Mouse (Mus musculus) MEL (cell line): Measurements from ENCODE around the gene Nrxn2. TPM values are rescaled to one million over a fixed set of nuclear protein-coding genes. Genes with fewer than 3 reads are reported as not detected.
A peak's percentile ranks its signal among the peaks of the same experiment; 100 is the strongest.

Source experiments
- DNase-seq: peaks from one replicate; pipeline ENCODE4 v3.0.0; 2011; ENCODE audit warnings: low read depth, low spot score
- H3K27ac ChIP-seq: 2 replicates; pipeline ENCODE4 v1.5.1; 2012; ENCODE audit warnings: low read depth, mild to moderate bottlenecking, control low read depth, low read length, moderate library complexity; ENCODE audit not compliant: control insufficient read depth
- H3K27me3 ChIP-seq, 2 experiments: fragments of 150-350 bp in 1 of 2; sonication (generic) in 1 of 2; 2 replicates each; pipeline ENCODE4 v1.6.1; 2012; ENCODE audit warnings: low read length in 2 of 2, mild to moderate bottlenecking in 2 of 2, improper control_type of control experiment in 1 of 2, moderate library complexity in 1 of 2; ENCODE audit not compliant: insufficient read depth in 2 of 2, control insufficient read depth in 1 of 2
- H3K36me3 ChIP-seq, 2 experiments: 2 replicates each; pipeline ENCODE4 v1.6.1; 2012 to 2014; ENCODE audit warnings: low read length in 2 of 2, improper control_type of control experiment in 1 of 2, inconsistent platforms in 1 of 2, mild to moderate bottlenecking in 1 of 2; ENCODE audit not compliant: insufficient read depth in 2 of 2, control insufficient read depth in 1 of 2
- H3K4me1 ChIP-seq, 2 experiments: fragments of 150-350 bp in 1 of 2; sonication (generic) in 1 of 2; 2 replicates each; pipeline ENCODE4 v1.6.1; 2012; ENCODE audit warnings: low read length in 2 of 2, improper control_type of control experiment in 1 of 2, mild to moderate bottlenecking in 1 of 2; ENCODE audit not compliant: insufficient read depth in 2 of 2, control insufficient read depth in 1 of 2
- H3K4me3 ChIP-seq, 2 experiments: fragments of 150-350 bp in 1 of 2; sonication (generic) in 1 of 2; 2 replicates each; pipeline ENCODE4 v1.5.1; 2012; ENCODE audit warnings: low read depth in 2 of 2, low read length in 2 of 2, mild to moderate bottlenecking in 2 of 2, moderate library complexity in 2 of 2, control low read depth in 1 of 2, improper control_type of control experiment in 1 of 2; ENCODE audit not compliant: control insufficient read depth in 1 of 2, insufficient read depth in 1 of 2
- H3K79me2 ChIP-seq: 2 replicates; pipeline ENCODE4 v1.6.1; 2012; ENCODE audit warnings: mild to moderate bottlenecking, low read length, moderate library complexity; ENCODE audit not compliant: control insufficient read depth, poor library complexity, insufficient read depth
- H3K9ac ChIP-seq: 2 replicates; pipeline ENCODE4 v1.6.1; 2012; ENCODE audit warnings: low read depth, mild to moderate bottlenecking, control low read depth, low read length, moderate library complexity; ENCODE audit not compliant: control insufficient read depth, poor library complexity, severe bottlenecking
- H3K9me3 ChIP-seq: fragments of 150-350 bp; sonication (generic); replicated peaks from 2 replicates; pipeline ENCODE4 v1.6.1; 2012; ENCODE audit warnings: mild to moderate bottlenecking, low read length, improper control_type of control experiment, moderate library complexity; ENCODE audit not compliant: insufficient read depth
- BHLHE40 ChIP-seq: IDR thresholded peaks from 2 replicates; pipeline ENCODE4 v1.6.1; 2012; ENCODE audit warnings: low read depth, mild to moderate bottlenecking, inconsistent platforms, low read length, improper control_type of control experiment, borderline replicate concordance
- CHD1 ChIP-seq: IDR thresholded peaks from 2 replicates; pipeline ENCODE4 v1.6.1; 2012; ENCODE audit warnings: low read depth, mild to moderate bottlenecking, inconsistent platforms, low read length, improper control_type of control experiment
- CHD2 ChIP-seq: IDR thresholded peaks from 2 replicates; pipeline ENCODE4 v1.6.1; 2011; ENCODE audit warnings: low read length, improper control_type of control experiment
- CTCF ChIP-seq, 3 experiments: IDR thresholded peaks in 2 of 3; conservative IDR thresholded peaks in 1 of 3; 2 replicates each; pipeline ENCODE4 v1.5.1; 2011 to 2012; ENCODE audit warnings: low read length in 3 of 3, low read depth in 2 of 3, mild to moderate bottlenecking in 2 of 3, improper control_type of control experiment in 1 of 3, inconsistent platforms in 1 of 3, mixed read lengths in 1 of 3, moderate library complexity in 1 of 3; ENCODE audit not compliant: control insufficient read depth in 1 of 3, insufficient read depth in 1 of 3, poor library complexity in 1 of 3, severe bottlenecking in 1 of 3
- E2F4 ChIP-seq: IDR thresholded peaks from 2 replicates; pipeline ENCODE4 v1.6.1; 2011; ENCODE audit warnings: low read depth, low read length, improper control_type of control experiment, borderline replicate concordance
- ELF1 ChIP-seq: IDR thresholded peaks from 2 replicates; pipeline ENCODE4 v1.6.1; 2014; ENCODE audit warnings: low read depth, mild to moderate bottlenecking, inconsistent platforms, low read length, improper control_type of control experiment, moderate library complexity
- EP300 ChIP-seq, 2 experiments: IDR thresholded peaks; 2 replicates each; pipeline ENCODE4 v1.6.1; 2011; ENCODE audit warnings: improper control_type of control experiment in 2 of 2, low read length in 2 of 2, low read depth in 1 of 2, mild to moderate bottlenecking in 1 of 2
- ETS1 ChIP-seq: IDR thresholded peaks from 2 replicates; pipeline ENCODE4 v1.6.1; 2012; ENCODE audit warnings: low read depth, mild to moderate bottlenecking, inconsistent platforms, low read length, improper control_type of control experiment, moderate library complexity
- GABPA ChIP-seq: IDR thresholded peaks from 2 replicates; pipeline ENCODE4 v1.6.1; 2012; ENCODE audit warnings: low read depth, mild to moderate bottlenecking, inconsistent platforms, low read length, improper control_type of control experiment, moderate library complexity
- GATA1 ChIP-seq: IDR thresholded peaks from 2 replicates; pipeline ENCODE4 v1.6.1; 2011; ENCODE audit warnings: low read depth, low read length, improper control_type of control experiment
- HCFC1 ChIP-seq: IDR thresholded peaks from 2 replicates; pipeline ENCODE4 v1.6.1; 2012; ENCODE audit warnings: low read depth, mild to moderate bottlenecking, inconsistent platforms, low read length, improper control_type of control experiment, moderate library complexity
- JUND ChIP-seq: IDR thresholded peaks from 2 replicates; pipeline ENCODE4 v1.6.1; 2011; ENCODE audit warnings: low read depth, mild to moderate bottlenecking, improper control_type of control experiment, low read length
- KAT2A ChIP-seq: conservative IDR thresholded peaks from 2 replicates; pipeline ENCODE4 v1.6.1; 2012; ENCODE audit warnings: low read depth, low read length, improper control_type of control experiment, inconsistent platforms
- MAX ChIP-seq: IDR thresholded peaks from 2 replicates; pipeline ENCODE4 v1.6.1; 2011; ENCODE audit warnings: low read length, improper control_type of control experiment
- MAZ ChIP-seq: IDR thresholded peaks from 2 replicates; pipeline ENCODE4 v1.6.1; 2012; ENCODE audit warnings: low read depth, mild to moderate bottlenecking, inconsistent platforms, low read length, improper control_type of control experiment
- MEF2A ChIP-seq: IDR thresholded peaks from 2 replicates; pipeline ENCODE4 v1.6.1; 2014; ENCODE audit warnings: low read depth, mild to moderate bottlenecking, inconsistent platforms, low read length, improper control_type of control experiment; ENCODE audit not compliant: poor library complexity, insufficient replicate concordance, severe bottlenecking; ENCODE audit errors: extremely low read depth
- MXI1 ChIP-seq: IDR thresholded peaks from 2 replicates; pipeline ENCODE4 v1.6.1; 2011; ENCODE audit warnings: mild to moderate bottlenecking, low read depth, low read length, improper control_type of control experiment
- MYB ChIP-seq: IDR thresholded peaks from 2 replicates; pipeline ENCODE4 v1.6.1; 2011; ENCODE audit warnings: mild to moderate bottlenecking, low read depth, low read length, improper control_type of control experiment
- MYC ChIP-seq: IDR thresholded peaks from 2 replicates; pipeline ENCODE4 v1.6.1; 2011; ENCODE audit warnings: low read depth, mild to moderate bottlenecking, low read length, improper control_type of control experiment, moderate library complexity
- NRF1 ChIP-seq: IDR thresholded peaks from 2 replicates; pipeline ENCODE4 v1.6.1; 2014; ENCODE audit warnings: low read depth, mild to moderate bottlenecking, inconsistent platforms, low read length, improper control_type of control experiment, moderate library complexity; ENCODE audit not compliant: poor library complexity, insufficient read depth, severe bottlenecking
- POLR2A ChIP-seq, 2 experiments: IDR thresholded peaks; 2 replicates each; pipeline ENCODE4 v1.6.1; 2011 to 2012; ENCODE audit warnings: low read length in 2 of 2, mild to moderate bottlenecking in 2 of 2, control low read depth in 1 of 2, improper control_type of control experiment in 1 of 2, low read depth in 1 of 2, moderate library complexity in 1 of 2; ENCODE audit not compliant: control insufficient read depth in 1 of 2, insufficient read depth in 1 of 2, poor library complexity in 1 of 2
- POLR2AphosphoS2 ChIP-seq: IDR thresholded peaks from 2 replicates; pipeline ENCODE4 v1.6.1; 2011; ENCODE audit warnings: low read length, improper control_type of control experiment
- POLR2AphosphoS5 ChIP-seq: IDR thresholded peaks from 2 replicates; pipeline ENCODE4 v1.6.1; 2012; ENCODE audit warnings: low read depth, borderline replicate concordance, mild to moderate bottlenecking, inconsistent platforms, low read length, moderate library complexity, mixed read lengths
- RAD21 ChIP-seq: IDR thresholded peaks from 2 replicates; pipeline ENCODE4 v1.6.1; 2011; ENCODE audit warnings: mild to moderate bottlenecking, low read depth, low read length, improper control_type of control experiment
- SIN3A ChIP-seq: IDR thresholded peaks from 2 replicates; pipeline ENCODE4 v1.6.1; 2012; ENCODE audit warnings: low read length, improper control_type of control experiment, inconsistent platforms
- SMC3 ChIP-seq: IDR thresholded peaks from 2 replicates; pipeline ENCODE4 v1.6.1; 2011; ENCODE audit warnings: low read depth, low read length, improper control_type of control experiment
- TAL1 ChIP-seq: IDR thresholded peaks from 2 replicates; pipeline ENCODE4 v1.6.1; 2012; ENCODE audit warnings: mild to moderate bottlenecking, inconsistent platforms, low read length, moderate library complexity, mixed read lengths
- TBP ChIP-seq: IDR thresholded peaks from 2 replicates; pipeline ENCODE4 v1.8.0; 2011; ENCODE audit warnings: low read depth, low read length, improper control_type of control experiment
- TCF12 ChIP-seq: IDR thresholded peaks from 2 replicates; pipeline ENCODE4 v1.6.1; 2014; ENCODE audit warnings: low read depth, mild to moderate bottlenecking, inconsistent platforms, low read length, improper control_type of control experiment, moderate library complexity
- UBTF ChIP-seq: IDR thresholded peaks from 2 replicates; pipeline ENCODE4 v1.6.1; 2012; ENCODE audit warnings: low read depth, mild to moderate bottlenecking, inconsistent platforms, low read length, improper control_type of control experiment, moderate library complexity, borderline replicate concordance; ENCODE audit not compliant: insufficient read depth
- USF1 ChIP-seq: IDR thresholded peaks from 2 replicates; pipeline ENCODE4 v1.6.1; 2014; ENCODE audit warnings: low read depth, mild to moderate bottlenecking, inconsistent platforms, low read length, improper control_type of control experiment, moderate library complexity
- USF2 ChIP-seq, 2 experiments: IDR thresholded peaks; 2 replicates each; pipeline ENCODE4 v1.6.1; 2011 to 2012; ENCODE audit warnings: improper control_type of control experiment in 2 of 2, low read length in 2 of 2, borderline replicate concordance in 1 of 2, inconsistent platforms in 1 of 2, low read depth in 1 of 2, mild to moderate bottlenecking in 1 of 2; ENCODE audit not compliant: insufficient read depth in 1 of 2
- ZC3H11A ChIP-seq: IDR thresholded peaks from 2 replicates; pipeline ENCODE4 v1.6.1; 2012; ENCODE audit warnings: low read depth, mild to moderate bottlenecking, inconsistent platforms, low read length, improper control_type of control experiment
- ZKSCAN1 ChIP-seq: IDR thresholded peaks from 2 replicates; pipeline ENCODE4 v1.6.1; 2012; ENCODE audit warnings: low read depth, mild to moderate bottlenecking, inconsistent platforms, low read length, improper control_type of control experiment, moderate library complexity
- ZMIZ1 ChIP-seq: IDR thresholded peaks from 2 replicates; pipeline ENCODE4 v1.6.1; 2012; ENCODE audit warnings: low read depth, mild to moderate bottlenecking, inconsistent platforms, low read length, improper control_type of control experiment, moderate library complexity
- ZNF384 ChIP-seq: IDR thresholded peaks from 2 replicates; pipeline ENCODE4 v1.6.1; 2012; ENCODE audit warnings: low read depth, mild to moderate bottlenecking, inconsistent platforms, low read length, improper control_type of control experiment
- polyA plus RNA-seq, 2 experiments: library from polyadenylated mRNA; stranded (reverse) in 1 of 2; unstranded in 1 of 2; fragments of >175 nt in 1 of 2; fragments of >200 nt in 1 of 2; gene quantifications; 2 replicates each; pipeline versions ENCODE4 v1.2.1 to v1.2.4; 2012; ENCODE audit warnings: low replicate concordance in 2 of 2, low read depth in 1 of 2; ENCODE audit not compliant: insufficient read length in 2 of 2, insufficient read depth in 1 of 2, missing spikeins in 1 of 2
- total RNA-seq: library from RNA; depleted of rRNA; stranded (reverse); fragments of 300-350 nt; gene quantifications from 2 replicates; pipeline ENCODE4 v1.2.3, GENCODE M21; 2012; rRNA removed

Gene Nrxn2
- total RNA-seq (0.07 and 0.39 TPM in 2 replicates), polyA plus RNA-seq (under 1 TPM in 1 of 2 experiments, not detected in 1; 0.42 TPM)

DNA sequence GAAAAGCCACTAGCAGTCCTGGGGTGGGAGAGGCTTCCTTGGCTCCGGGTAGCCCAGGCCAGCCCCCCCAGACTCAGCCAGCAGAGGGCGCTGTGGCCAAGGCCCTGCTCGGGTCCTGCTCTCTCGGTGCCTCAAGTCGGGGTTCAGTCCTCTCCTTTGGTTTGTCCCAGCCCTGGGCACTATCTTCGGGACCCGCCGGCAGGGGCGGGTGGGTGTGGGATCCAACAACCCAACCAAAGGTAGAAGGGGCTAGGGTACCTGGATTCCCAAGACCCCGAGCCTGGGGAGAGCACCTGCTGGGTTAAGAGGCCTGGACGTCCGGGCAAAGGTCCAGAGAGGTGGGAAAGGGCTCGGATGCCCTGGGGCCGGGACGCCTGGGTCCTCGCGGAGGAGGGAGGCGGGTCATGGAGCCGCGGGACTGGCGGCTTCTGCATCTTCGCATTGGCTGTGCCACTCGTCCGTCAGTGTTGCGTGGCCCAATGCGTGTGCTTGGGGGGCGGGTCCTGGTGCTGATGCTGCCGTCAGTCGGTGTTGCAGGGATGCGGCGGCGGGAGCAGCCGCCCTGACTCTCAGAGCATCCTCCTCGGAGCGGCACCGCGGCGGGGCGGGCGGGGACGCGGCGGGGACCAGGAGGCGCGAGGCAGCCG lies at the start of gene Nrxn2:
TSS of gene Nrxn2 (plus strand) at position 499 of the 647 bp plus-strand sequence.
- Histone ChIP-seq H3K79me2 (no peaks in the 10 kb centered on the region), H3K36me3 (no peaks in the 10 kb centered on the region), H3K27ac (no peak within 1 kb of the TSS), H3K4me1 (no peaks in the 10 kb centered on the region), H3K27me3 (no peaks in the 10 kb centered on the region), H3K4me3 (peak within 1 kb of the TSS; percentile 53 to 60), H3K9ac (peak within 1 kb of the TSS; percentile 23), H3K9me3 (no peaks in the 10 kb centered on the region)
- DNase-seq: peak; percentile 92
- TF ChIP-seq TAL1 (no peak), HCFC1 (peak; percentile 49; the same call in 1 of the 2 replicates), ZKSCAN1 (no peak), NRF1 (0 out of 2 replicates have a peak, but pooled peaks have one; percentile 16), GABPA (no peak), CTCF (IDR thresholded peaks at IDR 0.05 in 2 of 3, conservative IDR thresholded peaks at IDR 0.05 in 1 of 3; ENCODE audit: control insufficient read depth in 1 of 3, insufficient read depth in 1 of 3, low read depth in 2 of 3, low read length in 3 of 3, poor library complexity in 1 of 3, severe bottlenecking in 1 of 3) (peak; percentile 85 to 97 (median 88)), TBP (no peak), POLR2A (IDR thresholded peaks at IDR 0.05; ENCODE audit: control insufficient read depth in 1 of 2, insufficient read depth in 1 of 2, low read depth in 1 of 2, low read length in 2 of 2, poor library complexity in 1 of 2) (no peak), CHD1 (no peak), POLR2AphosphoS2 (no peak), TCF12 (0 out of 2 replicates have a peak, but pooled peaks have one; percentile 15), MAX (no peak), ETS1 (no peak), JUND (no peak), ELF1 (0 out of 2 replicates have a peak, but pooled peaks have one; percentile 20), CHD2 (no peak; the same call in 1 of the 2 replicates), MEF2A (no peak), RAD21 (peak; percentile 60), MAZ (peak; percentile 83; the same call in 1 of the 2 replicates), USF2 (IDR thresholded peaks at IDR 0.05; ENCODE audit: borderline replicate concordance in 1 of 2, insufficient read depth in 1 of 2, low read depth in 1 of 2, low read length in 2 of 2) (no peak), BHLHE40 (no peak), SIN3A (no peak), MXI1 (peak; percentile 36; the same call in 1 of the 2 replicates), E2F4 (no peak), KAT2A (no peak), POLR2AphosphoS5 (no peak), GATA1 (no peak), MYC (no peak), SMC3 (peak; percentile 58), ZC3H11A (peak; percentile 41; the same call in 1 of the 2 replicates), ZMIZ1 (no peak), UBTF (0 out of 2 replicates have a peak, but pooled peaks have one; percentile 1), USF1 (no peak), MYB (no peak), EP300 (IDR thresholded peaks at IDR 0.05; ENCODE audit: low read depth in 1 of 2, low read length in 2 of 2) (no peak), ZNF384 (no peak)
